ENCODE assay signal across 7 mouse cellular contexts in the genomic region with DNA sequence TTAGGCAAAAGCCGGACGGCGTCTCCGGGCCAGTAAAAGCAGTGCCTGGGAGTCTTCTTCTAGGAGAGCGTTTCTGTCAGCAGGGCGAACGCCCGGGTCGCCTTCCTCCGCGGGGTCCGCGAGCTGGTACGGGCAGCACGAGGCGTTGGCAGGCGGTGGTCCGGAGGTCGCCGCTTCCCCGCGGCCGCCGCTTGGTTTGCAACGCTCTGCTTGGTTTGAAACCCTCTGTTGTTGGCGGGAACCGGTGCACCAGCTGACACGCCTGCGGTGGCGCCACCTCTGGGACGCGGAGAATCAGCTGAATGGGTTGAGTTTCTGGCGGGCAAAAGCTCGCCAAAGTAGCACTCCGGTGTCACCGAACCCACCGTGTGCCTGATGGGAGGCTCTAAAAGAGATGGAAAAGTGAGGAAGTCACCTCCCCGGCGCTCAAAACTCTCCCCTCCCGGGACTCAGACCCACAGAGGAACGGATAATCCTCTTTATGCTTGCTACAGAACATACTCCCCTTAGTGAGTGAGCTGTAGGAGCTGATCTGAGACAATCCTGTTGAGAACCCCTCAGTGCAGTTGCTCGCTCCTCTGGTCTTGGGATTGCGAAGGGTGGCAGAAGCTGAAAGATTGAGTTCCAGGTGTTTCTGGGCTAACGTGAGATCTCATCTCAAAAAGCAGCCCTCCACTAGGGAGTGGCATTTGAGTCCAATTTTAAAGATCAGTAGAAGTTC. TPM values are rescaled to one million over a fixed set of nuclear protein-coding genes. Genes with fewer than 3 reads are reported as not detected.
A peak's percentile ranks its signal among the peaks of the same experiment; 100 is the strongest.
DNase-seq lines count a peak whose midpoint lies in the region; ATAC-seq and TF ChIP-seq lines count a peak whose summit lies in the region.

No protein-coding gene starts in this region.

- TF ChIP-seq CTCF in Patski (IDR thresholded peaks at IDR 0.05): peak; percentile 77

- intact Hi-C loops in left cerebral cortex, postnatal 14 days (cut with DNase I): loop anchor here (5.0 to 10.0 kb wide), 3 partner anchors 227 to 645 kb away; a partner anchor contains a TSS

- H3K27me3 ChIP-seq in Patski: no peaks in the 10 kb centered on the region
- H3K27me3 ChIP-seq in hindbrain, embryonic 16.5 days (replicated peaks; ENCODE audit: control insufficient read depth, insufficient read depth, low read length): no peaks in the 10 kb centered on the region

- H3K27ac ChIP-seq in hindbrain, embryonic 16.5 days (ENCODE audit: low read depth, low read length): peak overlapping the region; percentile 93

- H3K9ac ChIP-seq in hindbrain, embryonic 16.5 days (ENCODE audit: low read depth, low read length): peak overlapping the region; percentile 86

- peak overlapping the region; percentile 71 for H3K4me3 ChIP-seq in hindbrain, embryonic 16.5 days (ENCODE audit: low read length)

- H3K4me2 ChIP-seq in hindbrain, embryonic 16.5 days (ENCODE audit: low read length): peak overlapping the region; percentile 94

- peak; percentile 79 for ATAC-seq in Patski
- peak; percentile 77 for ATAC-seq in hindbrain, embryonic 16.5 days
- ATAC-seq in megakaryocyte progenitor cell, adult 5-6 weeks (replicated peaks; ENCODE audit: poor library complexity): peak; percentile 56

- no peak for DNase-seq in Patski (ENCODE audit: low read depth, low spot score)
- DNase-seq in cerebellum, postnatal 10 days: peak; percentile 79 to 81
- peak; percentile 62 to 67 for DNase-seq in frontal cortex, postnatal 25 days (ENCODE audit: low spot score in 2 of 2)
- peak; percentile 70 to 73 for DNase-seq in left cerebral cortex, postnatal 14 days (ENCODE audit: low spot score in 2 of 2)
- peak; percentile 70 for DNase-seq in right cerebral cortex, postnatal 4 days

- H3K4me1 ChIP-seq in hindbrain, embryonic 16.5 days (ENCODE audit: control insufficient read depth, insufficient read depth, low read depth, low read length): peaks cover 13% of the 10 kb centered on the region

- in situ Hi-C loops in Patski (cut with MboI; ENCODE audit: low pct_unique_long_range_greater_than_20kb): loop anchor here (5.0 to 25.0 kb wide), 4 partner anchors 145 to 843 kb away; a partner anchor contains a TSS

- no peaks in the 10 kb centered on the region for H3K36me3 ChIP-seq in hindbrain, embryonic 16.5 days (ENCODE audit: control insufficient read depth, insufficient read depth, low read length)

- POLR2A ChIA-PET in Patski (lab: Charles Lee): interaction anchor here (0.6 to 1.1 kb wide), 4 partner anchors 15 to 396 kb away, joined by 3 to 7 read pairs (median 4); no protein-coding TSS in a partner anchor

- CTCF ChIA-PET in Patski (lab: Charles Lee): interaction anchor here (1.0 to 1.5 kb wide), 7 partner anchors 10 to 224 kb away, joined by 3 to 4 read pairs (median 3); no protein-coding TSS in a partner anchor

- WGBS in hindbrain, embryonic 16.5 days: under 1% methylated on average over 44 of the region's 44 CpGs

- no peaks in the 10 kb centered on the region for H3K9me3 ChIP-seq in hindbrain, embryonic 16.5 days (ENCODE audit: control insufficient read depth, low read length)

RNA-seq across cellular contexts. Expression of a gene that starts 0.6 kb away (rescaled TPM):
- polyA plus RNA-seq in Patski (2021): 27.7 TPM
- 76.9 and 84.2 TPM in 2 replicates for polyA plus RNA-seq in hindbrain, embryonic 16.5 days (2015; fragmentation: Nextera tagmentation; extraction: Ambion mirVana)
- 10 to 100 TPM; 80.2 to 81.4 TPM for total RNA-seq in left cerebral cortex, postnatal 14 days (2021)
- total RNA-seq in megakaryocyte progenitor cell, adult 5-6 weeks (2015): 16.8 and 18.3 TPM in 2 replicates
- total RNA-seq in megakaryocyte progenitor cell, adult 5-6 weeks (2017): 19.8 and 19.9 TPM in 2 replicates

RNA-seq across cellular contexts. Expression of a gene that starts 18.6 kb away (rescaled TPM):
- not detected for polyA plus RNA-seq in Patski (2021)
- polyA plus RNA-seq in hindbrain, embryonic 16.5 days (2015; fragmentation: Nextera tagmentation; extraction: Ambion mirVana): not detected in 2 replicates
- total RNA-seq in left cerebral cortex, postnatal 14 days (2021): not detected
- total RNA-seq in megakaryocyte progenitor cell, adult 5-6 weeks (2015): not detected in 2 replicates
- total RNA-seq in megakaryocyte progenitor cell, adult 5-6 weeks (2017): not detected in 2 replicates
